Mouse (Mus musculus) hindbrain, embryonic 14.5 days (tissue): Measurements from ENCODE around the gene Suox. TPM values are rescaled to one million over a fixed set of nuclear protein-coding genes. Genes with fewer than 3 reads are reported as not detected.
"Not testable (repeated sequence)": the region's sequence is repeated elsewhere in the genome, so short reads cannot be mapped to it uniquely, and the experiment has no call there.

Experiments used
- ATAC-seq: fragments of 200-750 bp; cut with Nextera tagmentation; 2 replicates; pipeline ENCODE4 v1.8.0; 2017; ENCODE audit warnings: moderate number of reproducible peaks, mild to moderate bottlenecking, moderate TSS enrichment, moderate library complexity; ENCODE audit not compliant: low FRiP score
- DNase-seq: peaks from one replicate; pipeline ENCODE4 v3.0.0-alpha.2; 2015; ENCODE audit warnings: low spot score
- H3K27ac ChIP-seq: fragments of 300-500 bp; sonication (generic); 2 replicates; pipeline ENCODE4 v1.5.1; 2014; ENCODE audit warnings: mild to moderate bottlenecking, moderate library complexity
- H3K27me3 ChIP-seq: fragments of 300-500 bp; sonication (generic); 2 replicates; pipeline ENCODE4 v1.6.1; 2014; ENCODE audit warnings: mild to moderate bottlenecking, low read length, mixed read lengths; ENCODE audit not compliant: control insufficient read depth, insufficient read depth
- H3K36me3 ChIP-seq: fragments of 300-500 bp; sonication (generic); replicated peaks from 2 replicates; pipeline ENCODE4 v1.6.1; 2014; ENCODE audit not compliant: control insufficient read depth, insufficient read depth
- H3K4me1 ChIP-seq: fragments of 300-500 bp; sonication (generic); replicated peaks from 2 replicates; pipeline ENCODE4 v1.6.1; 2014; ENCODE audit warnings: antibody characterized with exemption, low read length, mixed read lengths; ENCODE audit not compliant: control insufficient read depth, insufficient read depth
- H3K4me2 ChIP-seq: fragments of 300-500 bp; sonication (generic); replicated peaks from 2 replicates; pipeline ENCODE4 v1.6.1; 2014; ENCODE audit warnings: mild to moderate bottlenecking, moderate library complexity
- H3K4me3 ChIP-seq: fragments of 300-500 bp; sonication (generic); replicated peaks from 2 replicates; pipeline ENCODE4 v1.5.1; 2014; ENCODE audit warnings: mild to moderate bottlenecking, low read length
- H3K9ac ChIP-seq: fragments of 300-500 bp; sonication (generic); 2 replicates; pipeline ENCODE4 v1.6.1; 2014
- H3K9me3 ChIP-seq: fragments of 300-500 bp; sonication (generic); 2 replicates; pipeline ENCODE4 v1.6.1; 2016; ENCODE audit warnings: low read length; ENCODE audit not compliant: control insufficient read depth
- WGBS: fragments of 180-500 bp; shearing (Covaris S2); extraction: QIAGEN DNeasy Blood & Tissue Kit; methylation state at CpG from one replicate; pipeline ENCODE4 v1.1.7; 2014; 5-methylcytosine and 5-hydroxymethylcytosine counted together
- polyA plus RNA-seq: library from polyadenylated mRNA; unstranded; fragments of >200 nt; fragmentation: Nextera tagmentation; extraction: Ambion mirVana; gene quantifications from 2 replicates; pipeline ENCODE4 v1.2.1, GENCODE M21; 2014

The Suox gene
- polyA plus RNA-seq, 1 experiment from 2014 or later = 11.5 TPM

GRCm38 (mm10) chr10:128635697-128636096 is 38.2 kb downstream of the Suox start:
- peaks cover 77% of the 10 kb centered on the region for H3K36me3 ChIP-seq
- no peaks in the 10 kb centered on the region; the same call in 1 of the 2 replicates for H3K4me1 ChIP-seq
- 94% methylated on average over 13 of the region's 13 CpGs for WGBS
- H3K9ac ChIP-seq = no peak overlapping the region
- H3K4me3 ChIP-seq = no peak overlapping the region
- H3K4me2 ChIP-seq = no peak overlapping the region
- DNase-seq (no peak), ATAC-seq (no peak)
- H3K27me3 ChIP-seq = no peaks in the 10 kb centered on the region
- no peak overlapping the region for H3K27ac ChIP-seq
- no peaks in the 10 kb centered on the region for H3K9me3 ChIP-seq

DNA sequence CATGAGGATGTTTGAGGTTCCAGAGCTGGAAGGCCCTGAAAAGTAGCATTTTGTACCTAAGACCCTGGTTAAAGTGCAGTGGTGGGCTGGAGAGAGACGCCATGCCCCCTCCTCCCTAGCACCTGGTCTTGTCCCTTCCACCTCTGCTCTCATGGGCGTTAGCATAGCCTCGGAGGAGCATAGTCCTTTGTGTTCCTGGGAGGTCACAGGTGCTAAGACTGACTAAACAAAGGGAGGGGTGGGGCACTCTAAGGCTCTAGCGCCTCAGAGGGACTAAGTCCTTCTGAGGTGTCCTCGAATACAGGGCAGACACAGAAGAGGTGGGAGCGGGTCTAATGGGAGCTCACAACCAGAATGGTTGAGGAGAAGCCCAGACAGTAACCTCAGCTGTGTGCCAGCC is 42.3 kb downstream of the Suox start:
- Histone ChIP-seq H3K27ac (no peak overlapping the region), H3K4me1 (no peaks in the 10 kb centered on the region), H3K4me3 (no peak overlapping the region), H3K27me3 (no peaks in the 10 kb centered on the region), H3K4me2 (no peak overlapping the region), H3K9ac (no peak overlapping the region), H3K36me3 (peaks cover 42% of the 10 kb centered on the region), H3K9me3 (no peaks in the 10 kb centered on the region)
- ATAC-seq (no peak), DNase-seq (no peak)
- WGBS = 28% methylated on average over 6 of the region's 6 CpGs

GRCm38 (mm10) chr10:128630306-128630705 is 43.6 kb downstream of the Suox start:
- WGBS = 88% methylated on average over 5 of the region's 5 CpGs
- not testable (repeated sequence) for ATAC-seq, H3K4me3 ChIP-seq

GRCm38 (mm10) chr10:128629746-128630145 is 44.1 kb downstream of the Suox start:
- Histone ChIP-seq H3K9ac (no peak overlapping the region), H3K4me2 (no peak overlapping the region)
- WGBS = 63% methylated on average over 2 of the region's 2 CpGs

More at GRCm38 (mm10) chr10:128630306-128630705, 43.6 kb downstream of the Suox start:
- peaks cover 31% of the 10 kb centered on the region for H3K36me3 ChIP-seq
- H3K9me3 ChIP-seq, DNase-seq, H3K27me3 ChIP-seq, H3K4me2 ChIP-seq, H3K4me1 ChIP-seq, H3K9ac ChIP-seq, H3K27ac ChIP-seq: not testable (repeated sequence)

DNA sequence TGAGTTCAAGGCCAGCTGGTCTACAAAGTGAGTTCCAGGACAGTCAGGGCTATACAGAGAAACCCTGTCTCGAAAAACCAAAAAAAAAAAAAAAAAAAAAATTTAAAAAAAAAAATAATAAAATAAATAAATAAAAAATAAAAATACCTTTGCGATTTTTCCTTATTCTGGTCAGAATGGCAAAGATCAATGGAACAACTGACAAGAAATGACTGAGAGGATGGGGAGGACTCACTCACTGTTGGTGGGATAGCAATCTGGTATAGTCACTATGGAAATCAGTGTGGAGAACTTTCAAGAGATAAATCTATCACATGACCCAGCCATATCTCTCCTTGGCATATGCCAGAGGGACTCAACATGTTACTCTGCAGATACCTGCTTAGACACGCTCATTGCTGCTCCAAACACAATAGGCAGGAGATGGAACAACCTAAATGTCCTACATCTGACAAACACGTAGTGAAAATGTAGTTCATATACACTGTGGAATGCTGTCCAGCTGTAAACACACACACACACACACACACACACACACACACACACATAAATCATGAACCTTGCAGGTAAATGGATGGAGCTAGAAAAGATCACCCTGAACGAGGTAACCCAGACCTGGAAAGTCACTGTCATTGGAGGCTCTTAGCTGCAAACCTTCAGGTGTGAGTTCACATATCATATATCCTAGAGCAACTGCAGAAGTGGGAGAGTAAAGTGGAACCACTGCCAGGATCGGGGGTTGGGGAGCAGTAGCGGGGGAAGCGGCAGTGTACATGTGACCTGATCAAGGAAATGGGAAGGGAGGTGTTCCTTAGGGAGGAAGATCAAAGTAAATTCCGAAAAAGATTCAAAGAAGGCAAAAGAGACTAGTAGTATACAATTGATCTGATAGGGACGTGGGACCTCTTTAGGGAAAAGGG is 46.2 kb downstream of the Suox start:
- H3K4me2 ChIP-seq = no peak overlapping the region; the same call in 1 of the 2 replicates
- no peak for ATAC-seq
- H3K9me3 ChIP-seq = no peaks in the 10 kb centered on the region
- no peak for DNase-seq
- H3K4me3 ChIP-seq = no peak overlapping the region
- H3K36me3 ChIP-seq = peaks cover 29% of the 10 kb centered on the region
- WGBS = 87% methylated on average over 10 of the region's 10 CpGs
- H3K27me3 ChIP-seq = no peaks in the 10 kb centered on the region
- no peak overlapping the region for H3K9ac ChIP-seq
- peaks cover 6% of the 10 kb centered on the region for H3K4me1 ChIP-seq
- peak overlapping the region; percentile 83; the same call in 1 of the 2 replicates for H3K27ac ChIP-seq

More at GRCm38 (mm10) chr10:128629746-128630145, 44.1 kb downstream of the Suox start:
- Histone ChIP-seq H3K36me3 (peaks cover 31% of the 10 kb centered on the region), H3K27ac (no peak overlapping the region), H3K4me3 (no peak overlapping the region), H3K9me3 (no peaks in the 10 kb centered on the region), H3K4me1 (peaks cover 6% of the 10 kb centered on the region), H3K27me3 (no peaks in the 10 kb centered on the region)
- DNase-seq (no peak), ATAC-seq (no peak)

DNA sequence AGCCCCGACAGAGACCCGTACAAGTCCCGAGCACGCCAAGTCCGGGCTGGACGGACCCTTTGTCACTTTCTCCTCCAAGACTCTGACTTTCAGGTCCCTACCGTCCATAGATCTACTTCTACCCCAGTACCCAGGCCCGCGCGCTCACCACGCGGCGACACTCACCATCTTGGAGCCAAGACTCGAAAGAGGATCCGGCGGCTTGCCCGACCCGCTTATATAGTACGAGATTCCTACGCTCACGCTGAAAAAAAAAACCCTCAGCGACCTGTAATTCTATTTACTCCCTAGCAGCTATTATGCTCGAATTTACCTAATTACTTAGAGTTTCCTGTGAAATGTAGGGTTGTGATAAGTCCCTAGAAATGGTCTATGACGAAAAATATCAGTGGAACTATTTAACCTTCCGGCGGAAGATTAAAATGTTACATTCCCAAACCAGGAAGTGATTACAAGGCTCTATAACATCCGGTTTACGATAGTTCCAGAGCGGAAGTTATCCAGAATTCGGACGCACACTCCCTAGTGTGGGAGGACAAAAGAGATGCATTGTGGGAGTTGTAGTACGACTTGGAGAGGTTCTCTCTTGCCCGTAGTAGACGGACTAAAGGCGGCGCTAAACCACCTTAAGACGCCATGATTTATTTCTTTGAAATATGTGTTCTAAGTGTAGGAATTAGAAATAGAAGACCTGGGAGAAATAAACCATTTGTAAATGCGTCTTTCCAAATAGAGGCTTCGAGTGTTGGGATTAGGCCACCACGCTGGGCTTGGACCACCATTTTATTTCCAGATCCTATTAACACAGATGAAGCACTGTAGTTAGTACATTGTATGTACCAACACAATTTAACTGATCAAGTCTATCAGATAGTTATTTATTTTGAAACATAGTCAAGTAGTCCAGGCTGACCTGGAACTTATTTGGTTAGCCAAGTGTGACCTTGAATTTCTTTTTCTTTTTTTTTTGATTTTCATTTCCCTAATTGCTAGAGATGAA is 47.3 kb downstream of the Suox start, which contains the start of gene Rps26:
Gene Rps26, minus strand, starts transcription at position 437 of the 1,000 bp plus-strand sequence.
- no peaks in the 10 kb centered on the region for H3K27me3 ChIP-seq
- peak within 1 kb of the TSS; percentile 83 for H3K27ac ChIP-seq
- peaks cover 6% of the 10 kb centered on the region for H3K4me1 ChIP-seq
- DNase-seq = peak; percentile 97
- H3K4me3 ChIP-seq = peak within 1 kb of the TSS; percentile 73
- peak; percentile 96 for ATAC-seq
- peaks cover 30% of the 10 kb centered on the region for H3K36me3 ChIP-seq
- peak within 1 kb of the TSS; percentile 87 for H3K9ac ChIP-seq
- WGBS = under 1% methylated on average over 40 of the region's 40 CpGs
- no peaks in the 10 kb centered on the region for H3K9me3 ChIP-seq
- peak within 1 kb of the TSS; percentile 77 for H3K4me2 ChIP-seq

DNA sequence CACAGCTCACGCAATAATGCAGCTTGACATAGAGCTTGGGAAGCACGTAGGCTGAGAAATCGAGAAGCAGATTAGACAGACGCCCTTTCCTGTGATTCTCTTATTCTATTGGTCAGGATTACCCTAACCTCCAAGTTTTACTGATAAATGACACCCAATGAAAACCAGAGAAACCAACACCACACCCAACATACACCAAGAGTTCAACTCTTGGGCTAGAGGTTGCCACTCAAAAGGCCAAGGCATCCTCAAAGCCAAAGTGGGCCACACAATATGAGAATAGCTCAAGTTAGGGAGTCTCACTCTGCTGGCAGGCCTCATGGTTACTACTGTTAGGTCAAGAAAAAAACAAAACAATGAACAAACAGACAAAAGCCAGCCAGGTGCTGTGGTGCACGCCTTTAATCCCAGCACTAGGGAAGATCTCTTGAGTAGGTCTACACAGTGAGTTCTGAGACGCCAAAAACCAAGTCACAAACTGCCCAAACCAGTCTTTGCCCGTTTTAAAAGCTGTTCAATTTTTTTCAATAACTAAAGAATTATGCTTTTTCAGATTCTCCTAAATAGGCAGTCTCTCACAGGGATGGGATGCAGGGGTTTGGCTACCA is 48.5 kb downstream of the Suox start:
- peak overlapping the region; percentile 73 for H3K4me3 ChIP-seq
- no peak for ATAC-seq
- H3K36me3 ChIP-seq = peaks cover 29% of the 10 kb centered on the region
- H3K27me3 ChIP-seq = no peaks in the 10 kb centered on the region
- peaks cover 6% of the 10 kb centered on the region for H3K4me1 ChIP-seq
- no peak overlapping the region for H3K27ac ChIP-seq
- WGBS = 50% methylated on average over 7 of the region's 7 CpGs
- DNase-seq = no peak
- peak overlapping the region; percentile 87 for H3K9ac ChIP-seq
- peak overlapping the region; percentile 77 for H3K4me2 ChIP-seq
- no peaks in the 10 kb centered on the region for H3K9me3 ChIP-seq

- not testable (repeated sequence) for DNase-seq, H3K27me3 ChIP-seq, H3K9me3 ChIP-seq, H3K27ac ChIP-seq, H3K4me1 ChIP-seq, ATAC-seq, H3K4me2 ChIP-seq, H3K4me3 ChIP-seq, H3K9ac ChIP-seq
- peaks cover 29% of the 10 kb centered on the region for H3K36me3 ChIP-seq
- 81% methylated on average over 3 of the region's 4 CpGs for WGBS
These were observed 50.7 kb downstream of the Suox start for GRCm38 (mm10) chr10:128623106-128623613.
